Mouse (Mus musculus) embryonic facial prominence, embryonic 14.5 days (tissue): ENCODE data around the gene Carmil1. TPM values are rescaled to one million over a fixed set of nuclear protein-coding genes. Genes with fewer than 3 reads are reported as not detected.

Source experiments
- ATAC-seq: fragments of 200-750 bp; cut with Nextera tagmentation; 2 replicates; pipeline ENCODE4 v1.8.0; 2017; ENCODE audit warnings: low read depth, moderate number of reproducible peaks, moderate TSS enrichment
- DNase-seq: peaks from one replicate; pipeline ENCODE4 v3.0.0-alpha.2; 2015; ENCODE audit warnings: low spot score
- H3K27ac ChIP-seq: fragments of 300-500 bp; sonication (generic); replicated peaks from 2 replicates; pipeline ENCODE4 v1.5.1; 2014; ENCODE audit warnings: low read depth, mild to moderate bottlenecking, low read length, moderate library complexity
- H3K27me3 ChIP-seq: fragments of 300-500 bp; sonication (generic); replicated peaks from 2 replicates; pipeline ENCODE4 v1.6.1; 2014; ENCODE audit warnings: low read length; ENCODE audit not compliant: control insufficient read depth, insufficient read depth
- H3K36me3 ChIP-seq: fragments of 300-500 bp; sonication (generic); 2 replicates; pipeline ENCODE4 v1.6.1; 2014; ENCODE audit warnings: low read length, mixed read lengths; ENCODE audit not compliant: control insufficient read depth, insufficient read depth
- H3K4me1 ChIP-seq: fragments of 300-500 bp; sonication (generic); 2 replicates; pipeline ENCODE4 v1.6.1; 2014; ENCODE audit warnings: antibody characterized with exemption, low read length; ENCODE audit not compliant: control insufficient read depth, insufficient read depth
- H3K4me2 ChIP-seq: fragments of 300-500 bp; sonication (generic); 2 replicates; pipeline ENCODE4 v1.6.1; 2014; ENCODE audit warnings: low read depth, mild to moderate bottlenecking, low read length, moderate library complexity, mixed read lengths
- H3K4me3 ChIP-seq: fragments of 300-500 bp; sonication (generic); 2 replicates; pipeline ENCODE4 v1.5.1; 2014; ENCODE audit warnings: low read depth, mild to moderate bottlenecking, low read length
- H3K9ac ChIP-seq: fragments of 300-500 bp; sonication (generic); 2 replicates; pipeline ENCODE4 v1.6.1; 2014; ENCODE audit warnings: low read depth, mild to moderate bottlenecking, low read length, moderate library complexity, mixed read lengths
- H3K9me3 ChIP-seq: fragments of 300-500 bp; sonication (generic); 2 replicates; pipeline ENCODE4 v1.6.1; 2016; ENCODE audit warnings: low read length; ENCODE audit not compliant: control insufficient read depth
- WGBS: fragments of 180-500 bp; shearing (Covaris S2); extraction: QIAGEN DNeasy Blood & Tissue Kit; methylation state at CpG from one replicate; pipeline ENCODE4 v1.1.7; 2014; 5-methylcytosine and 5-hydroxymethylcytosine counted together
- polyA plus RNA-seq: library from polyadenylated mRNA; unstranded; fragments of >200 nt; fragmentation: Nextera tagmentation; extraction: Ambion mirVana; gene quantifications from 2 replicates; pipeline ENCODE4 v1.2.1, GENCODE M21; 2014

Gene Carmil1
- polyA plus RNA-seq, 1 experiment from 2014 or later: 31.3 TPM

DNA sequence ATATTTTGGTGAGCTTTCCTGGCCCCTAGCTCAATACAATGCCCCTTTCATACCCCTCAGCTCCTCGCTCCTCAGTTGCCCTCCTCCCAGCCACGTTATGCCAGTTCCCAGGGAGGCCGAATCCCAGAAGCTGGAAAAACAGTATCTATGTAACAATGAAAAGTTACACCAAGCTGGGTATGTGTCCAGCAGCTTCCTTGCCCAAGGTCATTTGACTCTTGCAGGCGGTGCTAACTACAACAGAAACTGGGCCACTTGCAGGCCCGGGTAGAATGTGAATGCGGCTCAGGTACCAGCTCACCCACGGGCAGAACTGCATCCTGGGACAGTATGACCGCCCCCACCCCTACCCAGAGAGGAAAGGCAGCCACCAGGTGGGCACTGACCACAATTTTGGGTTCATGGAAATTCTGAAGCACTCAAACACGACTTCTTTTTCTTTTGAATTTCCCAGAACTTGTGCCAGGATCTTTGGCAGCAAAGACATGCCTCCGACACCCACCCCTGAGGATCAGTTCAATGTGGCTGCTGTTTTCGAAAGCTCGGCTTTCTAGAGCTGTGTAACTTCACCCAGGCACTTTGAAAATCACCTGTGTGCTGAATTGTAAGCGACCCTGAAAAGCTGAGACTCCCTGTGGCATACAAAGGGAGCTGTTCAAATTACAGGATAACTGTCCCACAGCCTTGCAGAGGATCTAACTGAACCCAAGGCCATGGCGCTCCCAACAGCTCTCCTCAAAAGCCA is 12.1 kb downstream of the Carmil1 start:
- 0 out of 2 replicates have a peak, but pooled peaks cover 2% of the 10 kb centered on the region for H3K36me3 ChIP-seq
- H3K4me1 ChIP-seq: peaks cover 6% of the 10 kb centered on the region
- no peaks in the 10 kb centered on the region for H3K27me3 ChIP-seq
- H3K27ac ChIP-seq: peak overlapping the region; percentile 35
- peak; percentile 80 for ATAC-seq
- no peak overlapping the region for H3K4me3 ChIP-seq
- no peaks in the 10 kb centered on the region for H3K9me3 ChIP-seq
- no peak overlapping the region for H3K4me2 ChIP-seq
- peak; percentile 64 for DNase-seq
- H3K9ac ChIP-seq: no peak overlapping the region
- 54% methylated on average over 14 of the region's 14 CpGs for WGBS

DNA sequence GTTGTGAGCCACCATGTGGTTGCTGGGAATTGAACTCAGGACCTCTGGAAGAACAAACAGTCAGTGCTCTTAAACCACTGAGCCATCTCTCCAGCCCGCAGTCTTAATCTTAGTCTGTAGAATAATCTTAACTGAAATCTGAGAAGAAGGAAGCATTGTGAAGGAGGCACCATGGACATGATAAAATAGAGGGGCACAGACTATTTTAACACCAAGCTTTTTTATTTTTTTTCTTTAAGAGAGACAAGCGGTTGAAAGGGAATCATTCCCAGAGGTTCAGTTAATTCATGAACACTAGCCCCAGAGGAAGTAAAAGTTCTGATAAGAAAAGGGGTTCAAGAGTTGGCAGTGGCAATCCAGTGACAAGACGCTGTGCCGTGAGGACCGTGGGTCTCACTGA is 15.8 kb downstream of the Carmil1 start:
- no peaks in the 10 kb centered on the region for H3K36me3 ChIP-seq

DNA sequence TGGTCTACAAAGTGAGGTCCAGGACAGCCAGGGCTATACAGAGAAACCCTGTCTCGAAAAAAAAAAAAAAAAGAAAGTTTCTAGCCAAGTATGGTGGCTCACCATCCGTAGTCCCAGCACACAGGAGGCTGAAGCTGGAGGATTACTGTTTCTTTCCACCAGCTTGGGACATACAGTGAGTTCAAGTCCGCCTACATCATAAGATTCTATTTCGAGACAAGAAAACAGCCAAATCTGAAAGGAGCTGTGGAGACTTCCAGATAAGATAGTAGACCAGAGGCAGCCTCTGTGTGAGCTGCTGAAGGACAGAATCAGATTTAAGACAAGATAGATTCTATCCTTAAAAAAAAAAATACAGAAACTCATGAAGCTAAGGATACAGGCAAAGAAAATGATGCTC is 17.0 kb downstream of the Carmil1 start:
- 87% methylated on average over 4 of the region's 4 CpGs for WGBS
- Histone ChIP-seq H3K9me3 (no peaks in the 10 kb centered on the region), H3K27ac (no peak overlapping the region), H3K36me3 (no peaks in the 10 kb centered on the region), H3K4me2 (no peak overlapping the region), H3K27me3 (no peaks in the 10 kb centered on the region), H3K9ac (no peak overlapping the region), H3K4me3 (no peak overlapping the region), H3K4me1 (0 out of 2 replicates have a peak, but pooled peaks cover 2% of the 10 kb centered on the region)
- no peak for ATAC-seq
- no peak for DNase-seq

More for the DNA sequence above, 15.8 kb downstream of the Carmil1 start:
- H3K9ac ChIP-seq: no peak overlapping the region
- H3K4me2 ChIP-seq: no peak overlapping the region
- H3K27me3 ChIP-seq: no peaks in the 10 kb centered on the region
- ATAC-seq (no peak), DNase-seq (no peak)
- 85% methylated on average over 5 of the region's 5 CpGs for whole genome bisulfite sequencing
- H3K27ac ChIP-seq: no peak overlapping the region
- no peaks in the 10 kb centered on the region for H3K9me3 ChIP-seq
- H3K4me3 ChIP-seq: no peak overlapping the region
- H3K4me1 ChIP-seq: peaks cover 6% of the 10 kb centered on the region; the same call in 1 of the 2 replicates

DNA sequence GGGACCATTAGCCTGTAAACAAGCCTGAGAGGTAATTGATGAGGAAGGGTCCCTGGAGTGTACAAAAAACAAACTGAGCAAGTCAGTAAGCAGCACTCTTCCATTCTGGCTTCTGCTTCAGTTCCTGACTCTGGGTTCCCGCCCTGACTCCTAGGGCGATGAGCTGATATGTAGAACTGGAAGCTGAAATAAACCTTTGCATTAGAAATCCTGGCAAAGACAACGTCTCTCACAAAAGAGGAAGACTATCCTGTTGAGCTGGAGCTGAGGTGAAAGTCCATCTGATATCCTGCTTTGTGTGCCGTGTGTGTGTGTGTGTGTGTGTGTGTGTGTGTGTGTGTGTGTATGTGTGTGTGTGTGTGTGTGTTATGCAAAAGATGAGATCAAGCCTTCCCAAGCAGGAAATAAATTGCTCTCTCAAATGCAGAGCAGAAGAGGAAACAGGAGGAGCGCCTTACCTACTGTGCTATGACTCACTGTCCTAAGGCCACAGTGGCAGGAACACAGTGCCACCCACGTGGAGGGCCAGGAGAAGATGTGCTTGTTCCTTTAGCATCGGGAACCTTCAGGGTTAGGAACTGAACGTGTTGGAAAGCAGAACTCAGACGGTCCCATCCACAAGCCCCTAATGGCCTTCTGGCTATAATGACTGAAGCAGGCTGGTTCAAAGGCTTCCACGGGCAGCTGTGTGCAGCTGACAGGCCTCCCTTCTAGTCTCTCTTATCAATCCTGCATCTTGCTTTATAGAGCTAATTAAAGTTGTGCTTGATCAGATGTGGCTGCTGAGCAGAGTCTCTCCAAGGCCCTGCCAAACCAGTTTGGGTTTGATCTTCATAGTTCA is 19.6 kb downstream of the Carmil1 start:
- H3K36me3 ChIP-seq: no peaks in the 10 kb centered on the region
- H3K4me1 ChIP-seq: no peaks in the 10 kb centered on the region
- ATAC-seq (no peak), DNase-seq (no peak)
- no peak overlapping the region for H3K4me3 ChIP-seq
- WGBS: 76% methylated on average over 10 of the region's 10 CpGs
- H3K27me3 ChIP-seq: no peaks in the 10 kb centered on the region
- no peak overlapping the region for H3K9ac ChIP-seq
- no peak overlapping the region for H3K4me2 ChIP-seq
- H3K27ac ChIP-seq: no peak overlapping the region
- no peaks in the 10 kb centered on the region for H3K9me3 ChIP-seq

DNA sequence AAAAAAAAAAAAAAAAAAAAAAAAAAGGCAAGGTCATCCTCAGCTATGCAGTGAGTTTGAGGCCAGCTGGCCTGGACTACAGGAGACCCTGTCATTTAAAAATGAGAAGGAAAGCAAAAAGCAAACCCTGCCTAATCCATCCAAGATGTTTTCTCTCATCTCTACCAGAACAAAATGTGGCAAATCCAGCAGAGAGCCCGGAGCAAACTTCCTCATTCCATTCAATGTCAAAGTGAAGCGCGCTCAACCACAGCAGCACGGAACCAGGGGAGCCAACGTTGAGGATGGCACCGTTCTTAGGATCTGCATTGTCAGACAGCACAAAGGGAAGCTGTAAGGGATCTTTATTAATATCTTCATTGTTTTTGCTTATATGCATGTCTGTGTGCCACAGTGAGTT is 22.8 kb downstream of the Carmil1 start:
- Histone ChIP-seq H3K4me1 (no peaks in the 10 kb centered on the region), H3K9ac (no peak overlapping the region), H3K27ac (no peak overlapping the region), H3K27me3 (no peaks in the 10 kb centered on the region), H3K4me2 (no peak overlapping the region), H3K4me3 (no peak overlapping the region), H3K36me3 (no peaks in the 10 kb centered on the region), H3K9me3 (no peaks in the 10 kb centered on the region)
- peak; percentile 50 for DNase-seq
- peak; percentile 44; the same call in 1 of the 2 replicates for ATAC-seq
- 43% methylated on average over 6 of the region's 6 CpGs for WGBS

DNA sequence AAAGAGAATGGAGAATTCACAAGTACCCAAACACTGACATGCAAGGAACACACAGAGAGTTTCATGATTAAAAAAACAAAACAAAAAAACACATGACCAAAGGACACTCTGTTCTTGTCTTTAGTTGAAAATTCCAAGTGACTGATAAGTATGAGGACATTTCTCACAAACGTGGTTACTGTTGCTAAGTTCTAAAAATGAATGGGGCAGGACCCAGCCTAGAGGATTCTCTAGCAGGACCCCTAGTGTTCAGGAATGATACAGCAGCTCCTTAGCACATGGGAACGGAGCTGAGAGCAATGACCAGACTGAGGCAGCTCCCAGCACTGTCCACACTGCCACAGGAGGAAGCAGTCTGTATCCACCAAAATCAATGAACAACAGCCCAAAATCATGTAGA is 26.6 kb downstream of the Carmil1 start:
- DNase-seq: peak; percentile 29
- Histone ChIP-seq H3K4me2 (no peak overlapping the region), H3K27ac (no peak overlapping the region), H3K4me3 (no peak overlapping the region), H3K27me3 (no peaks in the 10 kb centered on the region), H3K4me1 (peaks cover 2% of the 10 kb centered on the region; the same call in 1 of the 2 replicates), H3K9ac (no peak overlapping the region), H3K9me3 (no peaks in the 10 kb centered on the region), H3K36me3 (no peaks in the 10 kb centered on the region)
- WGBS: 34% methylated on average over 2 of the region's 2 CpGs
- ATAC-seq: no peak

DNA sequence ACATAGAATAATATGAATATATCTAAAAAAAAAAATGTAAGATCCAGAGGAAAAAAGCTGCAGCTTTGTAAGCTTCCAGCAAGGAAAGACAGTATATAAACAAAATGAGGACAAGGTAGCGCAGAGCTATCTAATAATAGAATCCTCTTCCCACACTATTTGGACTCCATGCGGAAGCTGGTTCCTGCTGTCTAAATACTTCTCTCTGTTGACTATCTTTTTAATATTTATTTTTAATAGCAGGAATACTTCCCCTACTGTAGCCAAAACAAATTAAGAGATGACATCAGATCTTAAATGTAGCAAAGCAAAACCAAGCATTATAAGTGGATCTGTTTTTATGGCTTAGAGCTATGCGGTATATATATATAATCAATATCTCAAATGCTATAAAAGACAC is 27.0 kb downstream of the Carmil1 start:
- no peak for DNase-seq
- Histone ChIP-seq H3K4me1 (peaks cover 2% of the 10 kb centered on the region; the same call in 1 of the 2 replicates), H3K36me3 (no peaks in the 10 kb centered on the region), H3K4me3 (no peak overlapping the region), H3K9me3 (no peaks in the 10 kb centered on the region), H3K9ac (no peak overlapping the region), H3K27me3 (no peaks in the 10 kb centered on the region), H3K27ac (no peak overlapping the region), H3K4me2 (no peak overlapping the region)
- 88% methylated on average over 3 of the region's 3 CpGs for WGBS
- no peak for ATAC-seq

DNA sequence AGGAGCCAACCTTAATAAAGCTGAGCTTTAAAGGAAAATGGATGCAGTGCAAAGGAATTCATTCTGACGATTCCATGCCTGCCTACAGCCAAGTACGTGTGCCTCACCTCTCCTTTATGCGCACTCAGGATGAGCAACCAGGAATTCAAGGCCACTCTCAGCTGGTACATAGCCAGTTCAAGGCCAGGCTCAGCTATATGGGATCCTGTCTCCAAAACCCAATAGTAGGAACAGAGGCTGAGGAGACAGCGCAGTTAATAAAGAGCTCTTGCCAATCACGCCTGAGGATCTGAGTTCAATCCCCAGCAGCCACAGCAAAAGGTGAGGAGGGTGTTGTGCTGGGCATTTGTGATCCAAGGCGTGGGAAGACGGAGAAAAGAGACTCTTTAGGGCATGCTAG is 29.4 kb downstream of the Carmil1 start:
- Histone ChIP-seq H3K4me3 (no peak overlapping the region), H3K36me3 (no peaks in the 10 kb centered on the region), H3K4me2 (no peak overlapping the region), H3K4me1 (peaks cover 2% of the 10 kb centered on the region; the same call in 1 of the 2 replicates), H3K9ac (no peak overlapping the region), H3K27me3 (no peaks in the 10 kb centered on the region), H3K9me3 (no peaks in the 10 kb centered on the region), H3K27ac (no peak overlapping the region)
- WGBS: 87% methylated on average over 7 of the region's 7 CpGs
- no peak for DNase-seq
- ATAC-seq: no peak
